Mouse (Mus musculus) left cerebral cortex, postnatal 25 days (tissue): ENCODE data around the gene Gm6034. TPM values are rescaled to one million over a fixed set of nuclear protein-coding genes. Genes with fewer than 3 reads are reported as not detected.
"Not testable (repeated sequence)": the region's sequence is repeated elsewhere in the genome, so short reads cannot be mapped to it uniquely, and the experiment has no call there.

ENCODE experiments used
- DNase-seq, 2 experiments: peaks; one replicate each; pipeline ENCODE4 v3.0.0; 2022; ENCODE audit warnings: low spot score in 2 of 2, mixed read lengths in 1 of 2
- intact Hi-C: fragments of 180-260 bp; cut with DNase I; formaldehyde crosslinking; loops from one replicate; pipeline ENCODE4 v1.15.1; 2025
- total RNA-seq, 2 experiments: library from RNA; stranded (reverse); gene quantifications; 2 replicates each; pipeline ENCODE4 v1.2.3; 2021

Gm6034 gene
- not detected for total RNA-seq

DNA sequence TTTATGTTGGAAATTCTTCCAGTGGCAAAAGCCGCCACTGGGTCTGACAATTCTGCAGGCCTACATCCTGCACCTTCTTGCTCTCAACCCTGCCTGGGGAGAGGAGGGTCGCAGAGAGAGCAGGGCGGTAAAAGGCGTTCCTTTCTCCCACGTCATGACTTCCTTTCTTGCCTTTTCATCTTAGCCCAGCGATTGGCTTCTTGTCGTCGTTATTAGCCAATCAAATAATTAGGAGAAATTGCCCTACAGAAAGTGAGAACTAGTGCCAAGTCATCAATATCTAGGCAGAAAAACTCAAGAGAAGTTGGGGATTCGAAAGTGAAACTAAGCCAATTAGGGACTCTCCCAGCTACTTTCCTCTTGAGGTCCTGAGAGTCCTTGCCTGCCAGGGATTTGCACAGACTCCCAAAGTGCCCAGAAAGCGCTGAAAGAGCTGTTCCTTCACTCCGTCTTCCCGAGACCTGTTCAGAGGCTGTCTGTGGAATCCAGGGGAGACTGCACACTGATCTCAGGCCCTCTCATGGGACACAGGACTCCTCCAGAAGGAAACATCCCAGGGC, at the start of gene Gm6034, which contains the start of gene H2-T22:
Gene Gm6034 (plus strand): TSS at position 352 of the 560 bp plus-strand sequence.
Gene H2-T22 (minus strand): TSS at position 138 of the 560 bp plus-strand sequence.
- DNase-seq = peak; percentile 61 to 84
- intact Hi-C loops = not testable (repeated sequence)

- DNase-seq = peak; percentile 80 to 82
- intact Hi-C loops = loop anchor here (1.0 kb wide), 1 partner anchor 56 kb away; no protein-coding TSS in a partner anchor
These were observed 49.1 kb upstream of the Gm6034 start for GRCm38 (mm10) chr17:35993675-35994074.

- DNase-seq = peak; percentile 78 to 92
- intact Hi-C loops = no loop called here
These were observed 48.4 kb upstream of the Gm6034 start for GRCm38 (mm10) chr17:35994175-35994878.

GRCm38 (mm10) chr17:35994879-35995240, 47.9 kb upstream of the Gm6034 start:
- intact Hi-C loops = loop anchor here (5.0 kb wide), 1 partner anchor 117 kb away; no protein-coding TSS in a partner anchor
- no peak for DNase-seq

- DNase-seq = peak; percentile 92 to 97
- intact Hi-C loops = loop anchor here (1.0 to 5.0 kb wide), 3 partner anchors 38 to 194 kb away; partner anchors contain the start of gene H2-T3
These were observed 45.8 kb upstream of the Gm6034 start for GRCm38 (mm10) chr17:35996949-35997348.

- intact Hi-C loops = loop anchor here (1.0 to 5.0 kb wide), 3 partner anchors 37 to 193 kb away; partner anchors contain the start of gene H2-T3
- DNase-seq = no peak
These were observed 44.8 kb upstream of the Gm6034 start for GRCm38 (mm10) chr17:35997713-35998510.

DNA sequence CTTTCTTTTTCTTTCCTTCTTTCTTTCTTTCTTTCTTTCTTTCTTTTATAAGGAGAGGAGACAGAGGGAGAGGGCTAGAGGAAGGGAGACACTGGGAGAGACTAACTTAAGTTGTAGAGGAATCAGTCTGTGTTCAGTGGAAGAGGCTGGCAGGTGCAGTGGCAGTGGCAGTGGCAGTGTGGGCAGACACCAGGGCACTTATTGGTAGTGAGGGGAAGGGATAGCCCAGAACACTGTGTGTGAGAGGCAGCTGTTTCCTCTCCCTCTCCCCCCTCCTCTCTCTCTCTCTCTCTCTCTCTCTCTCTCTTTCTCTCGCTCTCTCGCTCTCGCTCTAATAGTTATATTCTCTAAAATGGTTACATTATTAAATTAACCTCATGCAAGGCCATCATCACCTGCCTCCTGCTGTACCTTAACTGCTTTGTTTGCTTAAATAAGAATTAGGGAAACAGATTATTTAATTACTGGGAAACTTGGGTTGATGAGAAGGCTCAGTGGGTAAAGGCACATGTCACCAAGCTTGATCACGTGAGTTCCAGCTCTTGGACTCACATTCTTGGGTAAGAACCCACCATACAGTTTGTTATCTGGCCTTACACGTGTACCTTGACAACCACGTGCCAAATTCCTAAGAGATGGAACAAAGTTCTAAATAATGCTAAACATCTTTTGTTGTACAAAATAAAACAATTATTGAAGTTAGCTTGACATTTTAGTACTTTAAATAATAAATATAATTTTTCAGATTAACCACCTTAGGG, 44.0 kb upstream of the Gm6034 start:
- intact Hi-C loops = loop anchor here (5.0 kb wide), 1 partner anchor 114 kb away; no protein-coding TSS in a partner anchor
- no peak for DNase-seq

GRCm38 (mm10) chr17:35999356-35999755, 43.4 kb upstream of the Gm6034 start:
- intact Hi-C loops = loop anchor here (5.0 kb wide), 1 partner anchor 113 kb away; no protein-coding TSS in a partner anchor

GRCm38 (mm10) chr17:36000349-36000748, 42.4 kb upstream of the Gm6034 start:
- intact Hi-C loops = no loop called here
- DNase-seq = no peak

More at GRCm38 (mm10) chr17:35999356-35999755, 43.4 kb upstream of the Gm6034 start:
- DNase-seq = no peak

DNA sequence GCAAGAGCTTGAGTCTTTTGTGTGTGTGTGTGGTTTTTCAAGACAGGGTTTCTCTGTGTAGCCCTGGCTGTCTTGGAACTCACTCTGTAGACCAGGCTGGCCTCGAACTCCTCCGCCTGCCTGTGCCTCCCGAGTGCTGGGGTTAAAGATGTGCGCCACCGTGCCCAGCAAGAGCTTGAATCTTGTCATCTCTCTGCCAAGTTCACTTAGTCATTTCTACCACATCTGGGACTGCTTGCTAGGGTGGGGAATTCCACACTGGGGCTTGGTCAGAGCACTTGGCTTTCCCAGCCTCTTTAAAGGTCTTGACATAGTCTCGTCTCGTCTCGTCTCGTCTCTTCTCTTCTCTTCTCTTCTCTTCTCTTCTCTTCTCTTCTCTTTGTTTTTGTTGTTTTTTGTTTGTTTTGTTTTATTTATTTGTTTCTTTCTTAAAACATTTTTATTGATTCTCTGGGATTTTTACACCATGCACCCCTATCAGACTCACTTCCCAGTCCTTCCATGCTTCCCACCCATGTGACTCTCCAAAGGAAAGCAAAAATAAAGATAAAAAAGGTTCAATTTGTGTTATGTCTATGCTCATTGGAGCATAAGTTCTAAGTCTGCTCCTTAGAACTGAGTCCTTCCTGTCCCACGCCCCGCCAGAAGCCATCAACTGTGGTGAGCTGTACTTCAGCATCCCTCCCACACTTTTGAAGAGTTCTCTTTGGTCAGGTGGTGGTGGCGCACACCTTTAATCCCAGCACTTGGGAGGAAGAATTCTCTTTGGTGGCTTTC, 41.5 kb upstream of the Gm6034 start:
- no peak for DNase-seq

GRCm38 (mm10) chr17:36001966-36002365, 40.8 kb upstream of the Gm6034 start:
- peak in 1 of 2 experiments; percentile 90 for DNase-seq
- intact Hi-C loops = no loop called here

More for the DNA sequence above, 41.5 kb upstream of the Gm6034 start:
- intact Hi-C loops = no loop called here

GRCm38 (mm10) chr17:36003331-36003730, 39.4 kb upstream of the Gm6034 start:
- DNase-seq = no peak
- intact Hi-C loops = no loop called here

GRCm38 (mm10) chr17:36004409-36004808, 38.4 kb upstream of the Gm6034 start:
- DNase-seq, intact Hi-C loops: not testable (repeated sequence)

DNA sequence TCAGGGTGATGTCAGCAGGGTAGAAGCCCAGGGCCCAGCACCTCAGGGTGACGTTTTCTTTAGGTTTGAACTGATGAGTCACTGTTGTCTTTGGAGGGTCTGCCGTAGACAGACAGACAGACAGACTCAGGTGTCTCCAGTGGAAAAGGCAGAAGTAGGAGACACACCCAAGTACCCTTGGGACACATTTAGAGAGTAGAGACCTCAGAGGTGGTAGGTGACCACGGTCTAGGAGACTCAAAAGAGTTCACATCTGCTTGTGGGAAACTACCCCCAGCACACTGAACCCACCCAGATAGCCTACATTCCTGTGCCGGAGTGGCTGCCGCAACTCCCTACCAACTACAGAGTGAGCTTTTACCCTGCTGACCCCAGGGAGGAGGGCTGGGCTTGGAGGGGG, 27.8 kb upstream of the Gm6034 start:
- intact Hi-C loops = no loop called here
- no peak for DNase-seq

DNA sequence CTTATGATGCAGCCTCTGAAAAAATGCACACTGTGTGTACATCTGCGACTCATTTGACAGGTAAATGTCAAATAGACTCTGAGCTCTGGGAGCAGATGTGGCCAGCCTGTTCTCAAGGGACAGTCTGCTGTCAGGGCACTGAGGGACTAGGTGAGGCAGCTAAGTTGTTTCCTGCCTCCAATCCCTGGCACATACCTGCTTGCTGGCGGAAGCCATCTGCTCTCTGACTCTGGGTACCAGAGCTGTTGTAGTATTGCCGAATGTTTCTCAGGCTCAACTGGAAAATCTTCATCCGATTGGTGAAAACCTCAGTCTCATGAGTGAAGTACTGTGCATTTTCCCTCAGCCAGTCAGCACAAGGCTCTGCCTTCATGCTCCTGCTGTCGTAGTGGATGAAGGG, 25.7 kb upstream of the Gm6034 start:
- intact Hi-C loops = no loop called here
- DNase-seq = no peak

GRCm38 (mm10) chr17:36018979-36019378, 23.8 kb upstream of the Gm6034 start:
- no peak for DNase-seq
- intact Hi-C loops = no loop called here

- intact Hi-C loops = no loop called here
- DNase-seq = no peak
These were observed 23.2 kb upstream of the Gm6034 start for GRCm38 (mm10) chr17:36019519-36019918.
